Mouse (Mus musculus): ENCODE results near the gene Zscan2.
"Not testable (repeated sequence)": the region's sequence is repeated elsewhere in the genome, so short reads cannot be mapped to it uniquely, and the experiment has no call there.

Gene Zscan2

DNA sequence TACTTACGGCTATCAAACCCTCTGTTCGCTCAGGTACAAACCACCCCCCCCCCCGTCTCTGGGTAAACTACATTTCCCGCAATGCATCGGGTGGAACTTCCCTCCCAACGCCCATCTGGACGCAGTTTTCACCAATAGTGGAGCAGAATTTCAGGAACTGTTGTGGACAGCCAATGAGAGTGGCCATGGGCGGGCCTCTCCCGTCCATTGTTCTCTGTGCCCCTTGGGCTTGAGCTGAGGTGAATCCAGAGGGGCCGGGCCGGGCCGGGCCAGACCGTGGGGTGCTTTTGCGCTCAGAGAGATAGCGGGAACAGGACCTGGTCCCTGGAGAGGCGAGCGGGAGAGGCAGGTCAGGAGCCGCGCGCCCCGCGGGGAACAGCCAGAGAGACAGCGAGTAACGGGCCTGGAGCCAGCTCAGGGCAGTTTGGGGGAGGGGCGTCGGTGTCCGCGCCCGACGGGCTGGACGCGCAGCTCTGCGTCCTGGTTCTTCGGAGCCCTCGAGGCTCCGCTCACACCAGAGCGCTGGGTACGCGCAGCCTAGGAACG, at the start of gene Zscan2:
TSS of gene Zscan2 (plus strand) at position 192 of the 546 bp plus-strand sequence.
- DNase-seq (ENCODE audit: low spot score) = peak; percentile 86

DNA sequence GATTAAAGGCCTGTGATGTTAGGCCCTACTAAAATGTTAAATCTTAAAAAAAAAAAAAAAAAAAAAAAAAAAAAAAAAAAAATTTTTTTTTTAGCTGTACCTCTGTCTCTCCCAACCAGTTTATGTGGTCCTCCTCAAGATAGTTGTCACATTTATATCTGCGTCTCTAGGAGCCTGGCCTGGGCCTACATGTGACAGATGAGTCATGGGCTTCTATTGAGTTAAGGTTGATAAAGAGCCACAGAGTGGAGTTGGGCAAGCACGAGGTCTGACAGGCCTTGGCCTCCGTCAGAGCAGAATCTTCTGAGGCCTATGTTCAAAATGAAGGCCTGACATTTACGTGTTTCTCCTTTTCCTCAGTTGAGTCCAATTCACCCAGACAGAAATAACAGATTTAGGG, 47.3 kb upstream of the Zscan2 start:
- DNase-seq (ENCODE audit: low spot score) = no peak

DNA sequence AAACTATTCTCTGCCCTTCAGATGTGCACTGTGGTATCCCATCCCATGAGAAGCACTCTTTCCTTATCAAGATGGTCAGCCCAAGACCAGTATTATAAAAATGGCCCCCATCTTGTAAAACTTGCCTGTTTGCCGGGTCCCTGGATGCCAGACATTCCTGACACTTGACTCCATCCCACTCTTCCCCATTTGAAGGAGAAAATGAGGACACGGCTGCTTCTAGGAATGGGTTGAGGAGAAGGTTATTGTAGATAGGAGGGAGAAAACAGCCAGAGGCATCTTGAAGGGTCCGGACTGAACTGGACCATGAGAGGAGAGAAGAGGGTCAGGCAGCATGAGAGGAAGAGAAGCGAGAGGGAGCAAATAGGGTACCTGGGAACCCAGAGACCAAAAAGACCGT, 44.1 kb upstream of the Zscan2 start:
- no peak for DNase-seq (ENCODE audit: low spot score)

DNA sequence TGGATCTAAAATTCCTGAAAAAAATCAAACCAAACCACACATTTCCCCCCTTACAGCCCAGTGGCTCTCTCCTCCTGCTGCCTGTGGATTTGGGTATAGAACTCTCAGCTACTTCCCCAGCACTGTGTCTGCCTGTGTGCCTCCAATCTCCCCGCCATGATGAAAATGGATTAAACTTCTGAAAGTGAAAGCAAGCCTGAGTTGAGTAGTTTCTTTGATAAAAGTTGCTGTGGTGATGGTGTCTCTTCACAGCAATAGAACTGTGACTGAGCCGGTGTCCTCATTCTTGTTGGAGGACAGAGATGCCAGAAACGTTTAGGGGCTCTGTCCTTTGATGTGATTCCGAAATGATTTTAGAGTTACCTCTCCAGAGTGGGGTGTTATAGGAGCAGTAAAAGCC, 39.9 kb upstream of the Zscan2 start:
- no peak for DNase-seq (ENCODE audit: low spot score)

DNA sequence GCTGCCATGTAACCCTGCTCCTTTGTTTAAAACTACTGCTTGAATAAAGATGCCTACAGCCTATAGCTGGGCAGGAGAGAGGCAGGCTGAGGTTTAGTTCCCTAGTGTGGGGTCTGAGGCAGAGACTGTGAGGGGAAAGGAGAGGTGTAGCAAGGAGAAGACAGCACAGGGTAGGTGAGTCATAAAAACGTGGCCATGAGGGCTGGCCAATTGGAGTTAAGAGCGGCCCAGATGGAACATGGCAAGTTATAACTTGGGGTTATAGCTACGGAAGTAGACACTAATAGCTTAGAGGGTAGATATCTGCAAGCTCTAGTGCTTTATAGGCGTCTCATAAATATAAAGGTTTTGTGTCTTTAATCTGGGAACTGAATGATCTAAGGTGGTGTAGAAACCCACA, 37.5 kb upstream of the Zscan2 start:
- DNase-seq (ENCODE audit: low spot score) = no peak

DNA sequence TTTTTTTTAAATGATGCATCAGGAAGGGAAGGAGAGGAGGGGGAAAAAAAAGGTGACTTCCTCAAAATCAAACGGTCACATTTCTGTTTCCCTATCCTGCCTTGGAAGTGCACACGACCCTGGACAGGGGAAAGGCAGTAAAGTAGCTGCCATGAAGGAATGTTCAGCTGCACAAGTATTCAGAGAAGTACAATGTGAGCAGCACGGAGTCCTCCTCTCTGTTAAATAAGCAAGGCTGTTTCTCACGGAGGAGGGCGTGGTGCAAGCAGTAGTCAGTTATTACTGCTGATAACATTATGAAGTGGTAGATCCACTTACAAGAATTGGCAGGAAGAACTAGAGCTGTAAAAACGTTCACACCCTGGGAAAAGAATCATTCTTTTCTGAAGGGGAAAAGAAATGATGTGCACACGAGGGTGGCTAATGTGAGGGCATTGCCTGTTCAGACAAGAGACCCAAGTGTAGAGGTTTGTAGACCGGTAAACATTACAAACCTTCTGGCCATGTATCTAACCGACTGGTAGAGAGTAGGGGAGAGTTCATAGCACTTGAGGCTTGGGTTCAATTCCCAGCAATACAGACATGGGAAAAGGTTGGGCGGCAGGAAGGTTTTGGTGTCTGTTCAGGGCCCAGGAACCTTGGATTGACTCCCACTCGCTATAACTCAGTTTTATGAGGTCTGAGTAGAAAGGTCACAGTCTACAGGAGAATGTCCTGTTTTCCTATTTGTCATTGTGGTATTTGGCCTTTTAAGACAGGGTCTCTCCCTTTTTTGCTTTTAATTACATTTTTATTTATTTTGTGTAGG, 36.6 kb upstream of the Zscan2 start:
- DNase-seq (ENCODE audit: low spot score) = no peak

DNA sequence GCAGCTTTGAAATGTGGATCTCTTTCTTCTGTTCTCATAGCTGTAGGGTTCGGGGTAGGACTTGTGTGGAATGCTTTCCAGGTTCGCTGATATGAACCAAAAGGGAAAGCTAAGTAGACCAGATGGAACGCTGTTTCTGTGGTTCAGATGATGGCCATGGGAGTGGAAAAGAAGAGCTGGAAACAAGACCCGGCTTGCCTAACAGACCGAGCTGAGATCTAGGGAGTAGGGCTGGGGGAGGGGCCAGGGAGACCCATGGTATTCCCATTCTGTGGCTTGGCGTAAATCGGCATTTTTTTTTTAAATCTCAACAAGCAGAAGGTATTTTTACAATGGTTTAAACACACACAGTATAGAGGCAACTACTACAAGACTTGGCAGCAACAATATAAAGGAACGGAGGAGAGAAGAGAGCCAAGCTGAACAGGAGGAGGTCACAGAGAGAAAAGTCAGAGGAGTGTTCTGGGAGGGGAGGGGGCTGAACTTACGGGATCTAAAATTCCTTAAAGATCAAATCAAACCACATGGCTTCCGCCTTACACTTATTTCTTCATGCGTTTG, 34.8 kb upstream of the Zscan2 start, which contains the start of gene Iqgap1:
TSS of gene Iqgap1 (minus strand) at position 132 of the 561 bp plus-strand sequence.
- DNase-seq (ENCODE audit: low spot score) = no peak

DNA sequence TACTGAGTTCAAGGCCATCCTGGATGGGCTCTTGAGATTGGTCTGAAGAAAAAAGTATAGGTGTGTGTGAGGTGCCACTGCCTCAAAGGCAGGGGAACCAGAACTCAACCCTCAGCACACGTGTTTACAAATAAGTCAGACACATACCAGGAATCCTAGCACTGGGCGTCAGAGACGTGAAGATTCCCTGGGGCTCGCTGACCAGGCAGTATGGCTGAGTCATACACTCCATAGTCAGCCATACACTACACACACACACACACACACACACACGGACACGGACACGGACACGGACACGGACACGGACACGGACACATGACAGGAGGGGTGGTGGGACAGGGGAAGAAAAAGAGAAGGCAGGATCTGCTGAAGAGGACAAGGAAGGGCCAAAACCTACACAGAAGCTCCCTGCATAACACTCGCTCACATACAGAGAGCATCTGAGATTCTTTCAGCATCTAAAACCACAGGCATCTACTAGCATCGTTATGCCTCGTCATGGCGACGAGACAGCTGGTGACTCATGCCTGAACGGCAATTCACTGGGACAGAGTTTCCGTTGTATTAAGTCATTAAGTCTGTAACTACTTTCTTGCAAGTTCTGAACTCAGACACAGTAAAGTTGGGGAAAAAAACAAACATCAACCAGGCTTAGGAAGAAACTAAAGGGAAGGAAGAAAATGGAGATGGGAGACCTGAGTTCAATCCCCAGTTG, 32.4 kb upstream of the Zscan2 start:
- no peak for DNase-seq (ENCODE audit: low spot score)

DNA sequence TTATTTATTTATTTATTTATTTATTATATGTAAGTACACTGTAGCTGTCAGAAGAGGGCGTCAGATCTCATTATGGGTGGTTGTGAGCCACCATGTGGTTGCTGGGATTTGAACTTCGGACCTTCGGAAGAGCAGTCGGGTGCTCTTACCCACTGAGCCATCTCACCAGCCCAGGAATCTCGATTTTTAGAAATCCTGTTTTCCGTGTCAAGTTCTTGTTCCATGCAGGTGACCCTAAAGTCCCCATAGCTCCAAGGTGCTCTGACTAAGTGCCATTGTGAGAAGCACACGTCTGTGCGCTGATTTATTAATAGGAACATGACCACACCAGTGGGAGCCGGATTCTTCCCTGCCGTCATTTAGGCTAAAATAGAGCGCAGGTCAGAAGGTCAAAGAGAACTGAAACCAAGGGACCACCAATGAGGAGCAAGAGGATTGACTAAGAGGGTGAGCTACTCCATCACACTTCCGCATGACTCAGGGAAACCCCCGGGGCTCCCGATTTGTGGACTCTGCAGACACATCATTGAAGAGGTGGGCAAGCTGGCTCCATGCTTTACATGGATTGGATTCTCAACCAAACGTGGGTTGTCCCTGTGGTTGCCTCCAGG, 30.4 kb upstream of the Zscan2 start:
- no peak for DNase-seq (ENCODE audit: low spot score)

DNA sequence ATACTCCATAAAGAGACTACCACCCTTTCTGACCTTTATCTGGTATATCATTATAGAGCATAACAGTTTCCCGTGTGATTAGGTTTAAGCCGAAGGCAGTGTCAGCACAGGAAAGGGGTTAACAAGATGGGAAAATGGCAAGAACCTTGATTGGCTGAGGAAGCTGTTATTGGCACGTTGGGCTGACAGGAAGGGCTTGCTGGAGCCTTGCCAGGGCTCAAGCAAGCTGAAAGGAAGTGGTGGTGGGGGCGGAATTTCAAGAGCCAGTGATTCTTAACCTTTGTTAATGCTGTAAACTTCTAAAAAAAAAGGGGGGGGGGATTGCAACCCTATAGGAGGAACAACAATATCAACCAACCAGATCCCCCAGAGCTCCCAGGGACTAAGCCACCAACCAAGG, 28.5 kb upstream of the Zscan2 start:
- no peak for DNase-seq (ENCODE audit: low spot score)

DNA sequence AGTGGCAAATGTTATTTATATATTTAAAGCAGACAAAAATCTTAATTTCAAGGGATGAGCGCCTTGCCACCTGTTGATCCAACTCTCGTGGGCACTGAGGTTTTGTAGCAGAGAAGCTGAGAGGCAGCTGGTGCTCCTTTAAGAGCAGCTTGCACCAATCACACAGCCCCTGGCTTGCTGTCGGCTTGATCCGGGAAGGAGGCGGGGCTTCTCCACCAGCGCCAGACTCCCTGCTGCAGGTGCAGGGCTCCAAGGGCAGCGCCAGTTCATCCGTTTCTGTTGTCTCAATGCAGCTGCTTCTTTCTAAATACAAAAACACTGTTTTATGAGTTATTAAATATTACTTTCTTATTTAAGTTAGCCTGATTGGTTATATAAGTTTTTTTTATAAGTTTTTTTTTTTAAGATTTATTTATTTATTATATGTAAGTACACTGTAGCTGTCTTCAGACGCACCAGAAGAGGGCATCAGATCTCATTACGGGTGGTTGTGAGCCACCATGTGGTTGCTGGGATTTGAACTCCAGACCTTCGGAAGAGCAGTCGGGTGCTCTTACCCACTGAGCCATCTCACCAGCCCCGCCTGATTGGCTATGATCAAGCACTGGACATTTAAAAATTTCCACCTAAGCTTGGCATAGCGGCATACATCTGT, 27.6 kb upstream of the Zscan2 start:
- DNase-seq (ENCODE audit: low spot score) = not testable (repeated sequence)

DNA sequence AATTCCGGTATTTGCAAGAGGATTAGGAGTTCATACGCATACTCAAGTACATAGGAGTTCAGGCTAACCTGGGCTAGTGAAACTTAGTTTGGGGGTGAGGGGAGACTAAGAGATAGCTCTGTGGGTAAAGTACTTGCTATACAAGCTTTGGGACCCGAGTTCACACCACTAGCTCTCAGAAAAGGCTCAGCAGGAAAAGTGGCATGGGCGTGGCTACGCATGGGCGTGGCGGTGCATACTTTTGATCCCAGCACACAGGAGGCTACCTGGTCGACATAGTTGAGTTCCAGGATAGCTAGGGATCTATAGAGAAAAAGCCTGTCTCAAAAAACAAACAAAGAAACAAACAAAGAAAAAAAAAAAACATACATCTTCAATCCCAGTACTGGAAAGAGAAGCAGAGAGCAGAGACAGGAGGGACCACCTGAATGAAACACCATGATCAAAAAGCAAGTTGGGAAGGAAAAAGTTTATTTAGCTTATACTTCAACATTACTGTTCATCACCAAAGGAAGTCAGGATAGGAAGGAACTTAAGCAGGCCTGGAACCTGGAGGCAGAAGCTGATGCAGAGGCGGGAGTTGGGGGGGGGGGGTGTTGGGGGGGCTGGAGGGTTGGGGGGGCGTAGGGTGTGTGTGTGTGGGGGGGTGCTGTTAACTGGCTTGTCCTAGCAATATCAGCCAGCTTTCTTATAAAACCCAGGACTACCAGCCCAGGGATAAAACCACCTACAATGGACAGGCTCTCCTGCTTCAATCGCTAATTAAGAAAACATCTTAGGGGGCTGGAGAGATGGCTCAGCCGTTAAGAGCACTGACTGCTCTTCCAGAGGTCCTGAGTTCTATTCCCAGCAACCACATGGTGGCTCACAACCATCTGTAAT, 26.8 kb upstream of the Zscan2 start:
- DNase-seq (ENCODE audit: low spot score) = no peak

DNA sequence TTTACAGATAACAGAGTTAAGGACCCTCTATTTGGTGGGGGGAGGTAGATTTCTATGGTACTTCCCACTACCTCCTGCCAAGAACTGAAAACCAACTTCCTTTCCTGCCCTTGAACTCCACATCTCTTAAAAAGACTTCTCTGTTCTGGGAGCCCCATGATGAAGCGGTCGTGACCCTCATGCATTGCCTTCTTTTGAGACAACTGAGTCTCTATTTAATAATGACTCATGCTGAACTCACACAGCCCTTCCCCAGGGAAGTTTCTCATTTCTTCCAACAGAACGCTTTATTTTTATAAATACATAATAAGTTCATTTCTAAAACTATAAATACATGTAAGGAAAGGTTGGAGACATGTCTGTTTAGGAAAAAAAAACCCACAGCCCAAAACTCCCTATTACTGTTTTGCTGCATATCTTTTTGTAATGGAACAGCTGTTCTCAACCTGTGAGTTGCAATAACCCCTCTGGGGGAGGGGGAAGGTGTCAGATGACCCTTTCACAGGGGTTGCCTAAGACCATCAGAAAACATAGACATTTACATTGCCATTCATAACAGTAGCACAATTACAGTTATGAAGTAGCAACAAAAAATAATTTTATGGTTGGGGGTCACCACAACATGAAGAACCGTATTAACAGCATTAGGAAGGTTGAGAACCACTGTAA, 24.6 kb upstream of the Zscan2 start:
- DNase-seq (ENCODE audit: low spot score) = no peak

DNA sequence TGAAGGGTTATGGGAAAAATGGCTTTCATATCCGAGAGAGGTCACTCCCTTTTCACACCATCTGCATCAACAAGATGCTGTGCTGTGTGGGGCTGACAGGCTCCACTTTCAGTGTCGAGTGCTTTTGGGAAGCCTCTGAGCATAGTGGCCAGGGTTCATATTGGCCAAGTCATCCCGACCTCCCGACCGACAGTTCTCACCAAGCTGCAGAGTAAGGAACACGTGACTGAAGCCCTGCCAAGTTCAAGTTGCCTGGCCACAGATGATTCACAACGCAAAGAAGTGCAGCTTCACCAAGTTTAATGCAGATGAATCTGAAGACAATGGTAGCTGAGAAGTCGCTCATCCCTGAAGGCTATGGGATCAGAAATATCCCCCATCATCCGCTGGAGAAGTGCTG, 23.0 kb upstream of the Zscan2 start:
- DNase-seq (ENCODE audit: low spot score) = no peak

DNA sequence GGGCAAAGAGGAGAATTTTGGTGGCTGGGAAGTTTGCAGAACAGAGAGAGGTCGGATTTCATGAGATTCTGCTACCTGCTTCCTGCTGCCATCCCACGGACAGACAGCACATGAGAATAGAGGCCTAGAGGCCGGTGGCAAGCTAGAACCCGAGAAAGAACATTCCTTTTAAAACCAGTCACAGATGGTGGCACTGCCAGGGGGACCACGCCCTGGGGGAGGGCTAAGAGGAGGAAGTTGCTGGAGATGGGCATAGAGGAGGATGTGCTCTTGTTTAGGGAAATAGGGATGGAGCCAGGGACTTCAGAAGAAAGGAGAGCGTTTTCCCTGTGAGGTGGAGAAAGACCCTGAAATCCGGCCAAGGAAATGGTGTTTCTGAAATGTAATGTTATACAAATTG, 22.5 kb upstream of the Zscan2 start:
- no peak for DNase-seq (ENCODE audit: low spot score)

DNA sequence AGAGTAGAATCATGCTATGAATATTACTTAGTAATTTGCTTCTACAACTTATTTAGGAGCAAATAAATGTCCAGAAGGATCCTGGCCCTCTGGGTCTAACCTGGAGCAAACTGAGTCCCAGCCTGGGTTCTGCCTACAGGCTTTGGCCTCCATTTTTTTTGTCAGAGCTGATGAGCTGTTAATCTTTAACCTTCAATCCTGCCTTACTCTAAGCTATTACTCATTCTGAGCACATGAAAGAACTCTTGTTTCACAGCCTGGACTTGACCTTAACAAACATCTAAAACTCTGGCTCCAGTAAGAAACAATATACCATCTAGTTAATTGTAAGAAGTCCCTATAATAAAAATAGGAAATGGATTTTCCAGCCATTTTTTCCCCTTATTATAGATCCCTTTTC, 21.0 kb upstream of the Zscan2 start:
- no peak for DNase-seq (ENCODE audit: low spot score)

DNA sequence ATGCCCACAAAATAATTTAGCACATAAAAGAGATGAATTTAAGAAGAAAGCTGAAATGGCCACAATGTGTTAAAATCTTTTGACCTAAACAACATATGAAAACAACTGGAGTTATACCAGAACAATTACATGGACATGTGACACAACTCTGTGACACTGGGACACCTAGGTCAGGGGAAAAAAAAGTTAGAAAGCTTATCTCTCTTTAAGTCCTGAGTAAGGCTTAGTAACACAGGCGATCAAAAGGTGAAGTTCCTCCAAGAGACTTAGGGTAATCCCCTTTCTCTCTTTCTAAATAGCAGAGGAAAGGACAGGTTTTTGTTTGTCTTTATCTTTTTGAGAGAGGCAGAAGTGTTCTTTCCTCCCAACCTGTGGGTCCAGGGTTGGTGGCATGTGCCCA, 20.5 kb upstream of the Zscan2 start:
- no peak for DNase-seq (ENCODE audit: low spot score)

DNA sequence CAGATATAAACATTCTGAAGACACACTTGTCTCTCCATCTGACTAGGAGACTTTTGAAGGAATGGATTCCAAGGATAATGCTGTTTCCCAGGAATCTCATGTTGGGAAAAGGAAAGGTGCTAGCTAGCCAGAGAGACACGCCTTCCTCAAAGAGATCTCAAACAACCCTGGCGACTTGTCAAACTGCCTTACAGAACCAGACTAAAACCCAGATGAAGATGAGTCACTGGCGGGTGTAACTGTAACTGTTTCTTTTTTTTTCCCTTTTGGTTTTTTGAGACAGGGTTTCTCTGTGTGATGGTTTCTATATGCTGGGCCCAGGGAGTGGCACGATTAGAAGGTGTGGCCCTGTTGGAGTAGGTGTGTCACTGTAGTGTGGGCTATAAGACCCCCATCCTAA, 19.8 kb upstream of the Zscan2 start:
- DNase-seq (ENCODE audit: low spot score) = no peak

DNA sequence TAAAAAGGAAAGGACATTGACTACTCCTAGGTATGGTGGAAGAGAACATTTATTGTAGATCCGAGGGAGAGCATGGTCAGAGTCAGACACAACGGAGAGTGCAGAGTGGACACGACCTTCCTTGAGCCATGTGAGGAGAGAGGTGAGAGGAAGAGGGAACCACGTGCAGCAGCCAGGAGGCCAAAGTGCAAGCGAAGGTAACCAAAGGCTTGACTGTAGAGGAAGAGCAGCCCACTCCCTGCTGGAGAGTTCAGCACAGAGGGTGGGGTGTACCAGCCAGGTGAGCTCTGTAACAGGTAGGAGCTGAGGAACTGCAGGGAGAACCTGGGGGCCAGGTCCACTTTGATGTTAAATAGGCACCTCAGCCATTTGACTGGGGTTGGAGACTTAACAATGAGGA, 18.6 kb upstream of the Zscan2 start:
- no peak for DNase-seq (ENCODE audit: low spot score)

DNA sequence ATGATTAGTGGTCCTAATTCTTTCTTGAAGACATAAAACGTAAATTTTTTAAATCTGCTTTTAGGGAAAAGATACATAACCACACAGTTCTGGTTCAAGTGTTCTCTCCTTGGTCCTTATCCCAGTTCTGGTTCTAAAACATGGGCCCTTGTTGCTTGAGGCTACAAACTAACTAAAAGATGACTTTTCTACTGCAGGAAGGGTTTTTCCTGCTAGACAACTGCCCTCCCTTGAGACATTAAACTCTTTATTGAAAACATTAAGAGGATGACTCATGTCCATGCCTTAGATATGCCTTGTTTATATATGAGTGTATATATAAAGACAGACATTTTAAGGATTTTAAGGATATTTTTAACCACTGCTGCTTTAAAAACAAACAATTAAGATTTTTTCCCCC, 17.5 kb upstream of the Zscan2 start:
- DNase-seq (ENCODE audit: low spot score) = no peak
